Mouse (Mus musculus) C2C12 (cell line): ENCODE data around the gene Cd83. TPM values are rescaled to one million over a fixed set of nuclear protein-coding genes. Genes with fewer than 3 reads are reported as not detected.

Experiments
- H3K27me3 ChIP-seq: one replicate; pipeline ENCODE4 v1.6.1; 2011; ENCODE audit not compliant: control insufficient read depth, insufficient read depth, insufficient read length
- H3K36me3 ChIP-seq: one replicate; pipeline ENCODE4 v1.6.1; 2011; ENCODE audit not compliant: control insufficient read depth, insufficient read depth
- H3K4me3 ChIP-seq: one replicate; pipeline ENCODE4 v1.5.1; 2011; ENCODE audit warnings: mild to moderate bottlenecking, control low read depth; ENCODE audit not compliant: poor library complexity, insufficient read depth, severe bottlenecking
- H3K79me2 ChIP-seq: one replicate; pipeline ENCODE4 v1.6.1; 2011; ENCODE audit not compliant: control insufficient read depth, insufficient read depth
- H3K79me3 ChIP-seq: one replicate; pipeline ENCODE4 v1.6.1; 2011; ENCODE audit warnings: low read depth, control low read depth
- H3ac ChIP-seq: one replicate; pipeline ENCODE3; 2011; ENCODE audit warnings: low read depth; ENCODE audit not compliant: control insufficient read depth, insufficient read length
- CEBPB ChIP-seq: IDR thresholded peaks from one replicate; pipeline ENCODE4 v1.6.1; 2011; ENCODE audit warnings: low read depth, mild to moderate bottlenecking, control low read depth, moderate library complexity
- CTCF ChIP-seq: IDR thresholded peaks from one replicate; pipeline ENCODE4 v1.5.1; 2011; ENCODE audit not compliant: control insufficient read depth, insufficient read depth, insufficient read length
- FOSL1 ChIP-seq: IDR thresholded peaks from one replicate; pipeline ENCODE4 v1.8.0; 2011; ENCODE audit warnings: mild to moderate bottlenecking, low read length; ENCODE audit not compliant: poor library complexity, insufficient read depth, severe bottlenecking
- MAX ChIP-seq: IDR thresholded peaks from one replicate; pipeline ENCODE4 v1.6.1; 2011; ENCODE audit warnings: mild to moderate bottlenecking, control low read depth
- MYOD1 ChIP-seq: IDR thresholded peaks from one replicate; pipeline ENCODE4 v1.6.1; 2011; ENCODE audit warnings: low read depth; ENCODE audit not compliant: control insufficient read depth, insufficient read length
- MYOG ChIP-seq: IDR thresholded peaks from one replicate; pipeline ENCODE4 v1.6.1; 2011; ENCODE audit not compliant: control insufficient read depth, insufficient read length; ENCODE audit errors: extremely low read depth
- USF1 ChIP-seq: IDR thresholded peaks from one replicate; pipeline ENCODE4 v1.6.1; 2011; ENCODE audit warnings: low read depth, mild to moderate bottlenecking, control low read depth, moderate library complexity
- polyA plus RNA-seq: library from polyadenylated mRNA; unstranded; fragments of >200 nt; fragmentation: generic; extraction: Trizol; gene quantifications from one replicate; pipeline ENCODE4 v1.2.1, GENCODE M21; 2012; ENCODE audit warnings: missing spikeins

Cd83 gene
- polyA plus RNA-seq, 1 experiment: not detected

GRCm38 (mm10) chr13:43806371-43807271, 22.0 kb downstream of the Cd83 start:
- Histone ChIP-seq H3ac (no peak overlapping the region), H3K79me3 (no peaks in the 10 kb centered on the region), H3K36me3 (no peaks in the 10 kb centered on the region), H3K27me3 (peaks cover 9% of the 10 kb centered on the region), H3K4me3 (no peak overlapping the region), H3K79me2 (no peaks in the 10 kb centered on the region)
- no peak for TF ChIP-seq USF1
- no peak for TF ChIP-seq CEBPB
- no peak for TF ChIP-seq MYOG
- no peak for TF ChIP-seq FOSL1
- TF ChIP-seq CTCF: no peak
- TF ChIP-seq MYOD1: no peak
- TF ChIP-seq MAX: no peak

DNA sequence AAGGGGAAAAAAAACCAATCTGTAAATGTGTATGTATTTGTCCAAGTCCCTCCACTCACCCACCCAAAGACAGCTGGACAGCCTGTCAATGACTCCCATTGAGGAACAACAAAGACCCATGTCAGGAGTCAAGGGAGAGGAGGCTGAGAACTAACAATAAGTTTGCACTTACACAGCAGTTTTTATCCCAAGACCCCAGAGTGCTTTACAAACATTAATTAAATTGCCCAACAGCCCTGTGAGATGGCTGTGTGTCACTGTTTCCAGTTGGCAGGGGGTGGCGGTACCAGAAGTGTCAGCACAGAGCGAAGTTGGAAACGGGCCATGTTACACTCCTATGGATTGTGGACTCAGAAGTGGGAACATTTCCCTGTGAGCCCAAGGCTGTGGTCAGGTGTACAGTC, 22.7 kb downstream of the Cd83 start:
- Histone ChIP-seq H3K4me3 (no peak overlapping the region), H3ac (no peak overlapping the region)
- TF ChIP-seq MYOD1 (no peak), FOSL1 (no peak), CEBPB (no peak), CTCF (no peak), USF1 (no peak), MAX (no peak), MYOG (no peak)

GRCm38 (mm10) chr13:43810621-43811020, 26.0 kb downstream of the Cd83 start:
- no peak for TF ChIP-seq MAX
- TF ChIP-seq FOSL1: no peak
- TF ChIP-seq MYOD1: no peak
- no peak for TF ChIP-seq USF1
- TF ChIP-seq CEBPB: no peak
- no peak for TF ChIP-seq CTCF
- no peak for TF ChIP-seq MYOG
- H3ac ChIP-seq: no peak overlapping the region
- H3K36me3 ChIP-seq: no peaks in the 10 kb centered on the region
- H3K27me3 ChIP-seq: peaks cover 9% of the 10 kb centered on the region
- no peaks in the 10 kb centered on the region for H3K79me3 ChIP-seq
- H3K4me3 ChIP-seq: no peak overlapping the region
- no peaks in the 10 kb centered on the region for H3K79me2 ChIP-seq

More for the DNA sequence above, 22.7 kb downstream of the Cd83 start:
- Histone ChIP-seq H3K79me3 (no peaks in the 10 kb centered on the region), H3K79me2 (no peaks in the 10 kb centered on the region), H3K36me3 (no peaks in the 10 kb centered on the region), H3K27me3 (peaks cover 9% of the 10 kb centered on the region)

- Histone ChIP-seq H3K36me3 (no peaks in the 10 kb centered on the region), H3K79me2 (no peaks in the 10 kb centered on the region), H3K79me3 (no peaks in the 10 kb centered on the region), H3K27me3 (peaks cover 9% of the 10 kb centered on the region), H3ac (no peak overlapping the region), H3K4me3 (no peak overlapping the region)
- TF ChIP-seq USF1 (no peak), MYOG (no peak), MAX (no peak), CEBPB (no peak), CTCF (no peak), MYOD1 (no peak), FOSL1 (no peak)
These were observed 27.3 kb downstream of the Cd83 start for GRCm38 (mm10) chr13:43811835-43812234.

DNA sequence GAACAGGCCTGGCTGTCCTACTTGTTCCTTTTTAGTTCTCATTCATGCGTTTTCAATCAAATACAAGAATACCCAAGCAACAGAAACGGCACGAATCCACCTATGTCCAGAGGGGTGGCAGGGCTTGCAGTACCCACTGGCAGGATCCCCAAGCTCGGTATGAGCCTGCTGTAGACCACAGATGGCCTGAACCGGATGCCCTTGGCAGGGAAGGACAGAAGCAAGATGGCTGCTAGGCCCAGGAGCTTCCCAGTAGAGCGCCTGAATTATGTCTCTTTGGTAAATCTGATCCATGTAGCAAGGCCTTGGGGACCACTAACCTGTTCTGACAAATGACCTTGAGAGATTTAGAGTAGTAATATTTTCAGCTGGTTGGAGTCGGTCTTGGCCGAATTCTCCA, 28.9 kb downstream of the Cd83 start:
- TF ChIP-seq FOSL1: no peak
- TF ChIP-seq MAX: no peak
- TF ChIP-seq CEBPB: no peak
- no peak for TF ChIP-seq USF1
- no peak for TF ChIP-seq MYOD1
- TF ChIP-seq MYOG: no peak
- TF ChIP-seq CTCF: no peak
- peaks cover 7% of the 10 kb centered on the region for H3K27me3 ChIP-seq
- H3ac ChIP-seq: no peak overlapping the region
- H3K79me2 ChIP-seq: no peaks in the 10 kb centered on the region
- H3K36me3 ChIP-seq: no peaks in the 10 kb centered on the region
- no peak overlapping the region for H3K4me3 ChIP-seq
- H3K79me3 ChIP-seq: no peaks in the 10 kb centered on the region
